Mouse (Mus musculus) neural tube, embryonic 10.5 days (tissue): Measurements from ENCODE around the gene Jakmip3.

ENCODE experiments used
- DNase-seq: peaks from one replicate; pipeline ENCODE4 v3.0.0-alpha.2; 2017; ENCODE audit warnings: low spot score; ENCODE audit errors: extremely low spot score

Gene Jakmip3

GRCm38 (mm10) chr7:139027136-139027535 lies 86.6 kb downstream of the Jakmip3 start:
- no peak for DNase-seq

DNA sequence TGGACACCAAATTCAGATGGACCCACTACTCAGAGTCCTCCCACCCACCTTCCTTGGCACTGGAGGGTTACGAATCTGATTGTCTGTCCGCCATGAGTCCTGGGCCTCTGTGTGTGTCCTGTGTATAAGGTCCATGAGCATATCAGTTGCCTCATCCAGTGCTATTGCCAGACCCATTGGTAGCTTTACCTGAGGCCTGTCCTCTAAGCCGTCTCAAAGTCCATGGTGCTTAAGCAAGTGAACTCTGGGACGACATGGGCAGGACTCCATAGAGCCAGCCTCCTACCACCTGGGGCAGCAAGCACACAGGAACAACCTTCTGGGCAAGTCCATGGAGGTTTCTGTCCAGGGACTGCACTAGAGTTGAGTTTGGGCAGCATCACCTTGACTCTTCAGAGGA lies 90.7 kb downstream of the Jakmip3 start:
- DNase-seq: no peak

GRCm38 (mm10) chr7:139063406-139063805 lies 122.9 kb downstream of the Jakmip3 start:
- DNase-seq: no peak

DNA sequence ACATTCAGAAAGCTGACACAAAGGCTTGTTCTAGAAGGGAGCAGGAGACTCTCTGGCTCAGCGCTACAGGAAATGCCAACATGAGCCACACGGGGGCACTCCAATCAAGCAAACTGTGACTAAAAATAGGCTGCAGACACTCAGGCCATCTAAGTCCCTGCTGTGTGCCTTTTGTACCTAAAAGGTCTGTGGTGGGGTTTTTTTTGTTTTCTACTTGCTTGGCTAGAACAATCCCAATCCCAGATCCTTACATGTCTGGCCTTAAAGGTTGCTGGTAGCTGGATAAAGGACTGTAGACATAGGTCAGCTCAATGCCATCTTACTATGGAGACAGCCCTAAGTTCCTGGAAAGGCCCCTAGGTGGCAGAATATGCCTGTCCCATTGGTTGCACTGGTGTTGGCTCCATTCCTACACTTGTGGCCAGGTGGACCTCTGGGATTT lies 127.7 kb downstream of the Jakmip3 start:
- DNase-seq: peak; percentile 88

GRCm38 (mm10) chr7:139074189-139074588 lies 133.7 kb downstream of the Jakmip3 start:
- DNase-seq: peak; percentile 31

- DNase-seq: peak; percentile 55
These were observed 134.7 kb downstream of the Jakmip3 start for GRCm38 (mm10) chr7:139075054-139075794.

GRCm38 (mm10) chr7:139077283-139077682 lies 136.8 kb downstream of the Jakmip3 start:
- DNase-seq: peak; percentile 44

GRCm38 (mm10) chr7:139078181-139078580 lies 137.7 kb downstream of the Jakmip3 start:
- no peak for DNase-seq

DNA sequence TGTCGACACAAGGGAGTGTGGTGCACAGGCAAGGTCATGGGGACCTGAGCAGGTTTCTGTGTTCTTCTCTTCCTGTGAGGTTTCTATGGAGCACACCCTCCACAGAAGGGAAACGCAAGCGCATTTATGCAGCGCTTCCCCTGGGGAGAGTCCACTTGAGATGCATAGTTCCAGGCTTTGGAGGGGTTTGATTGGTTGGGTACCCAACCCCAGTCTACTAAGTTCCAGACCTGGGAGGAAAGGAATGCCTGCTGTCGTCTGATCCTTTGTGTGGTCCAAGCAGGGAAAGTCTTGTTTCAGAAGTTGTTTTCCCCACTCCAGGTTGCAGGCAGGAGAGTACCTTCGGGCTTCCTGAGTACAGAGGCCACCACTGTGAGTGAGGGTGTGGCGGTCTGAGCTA lies 138.6 kb downstream of the Jakmip3 start:
- no peak for DNase-seq

GRCm38 (mm10) chr7:139080714-139081113 lies 140.2 kb downstream of the Jakmip3 start:
- no peak for DNase-seq

GRCm38 (mm10) chr7:139081158-139081557 lies 140.6 kb downstream of the Jakmip3 start:
- no peak for DNase-seq

GRCm38 (mm10) chr7:139082281-139082680 lies 141.8 kb downstream of the Jakmip3 start:
- DNase-seq: no peak

DNA sequence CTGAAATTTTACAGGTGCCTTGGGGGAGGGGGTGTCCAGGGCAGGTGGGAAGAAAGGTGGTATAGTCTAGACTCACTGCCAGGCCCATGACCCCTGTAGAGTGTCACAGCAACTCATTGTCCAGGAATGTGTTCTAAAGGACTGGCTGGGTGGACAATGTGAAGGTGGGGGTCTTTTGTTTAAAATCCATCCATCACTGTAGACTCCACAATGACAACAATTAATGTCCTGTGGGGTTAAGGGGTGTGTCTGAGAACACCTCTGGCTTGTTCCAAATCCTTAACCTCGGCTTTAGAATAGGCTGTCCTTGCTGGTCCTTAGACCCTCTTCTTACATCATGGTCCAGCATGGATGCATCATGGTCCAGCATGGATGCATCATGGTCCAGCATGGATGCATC lies 143.8 kb downstream of the Jakmip3 start:
- DNase-seq: no peak

GRCm38 (mm10) chr7:139085629-139086194 lies 145.2 kb downstream of the Jakmip3 start, which contains the start of gene Dpysl4:
Gene Dpysl4, plus strand, starts transcription at chr7:139086001.
- no peak for DNase-seq

DNA sequence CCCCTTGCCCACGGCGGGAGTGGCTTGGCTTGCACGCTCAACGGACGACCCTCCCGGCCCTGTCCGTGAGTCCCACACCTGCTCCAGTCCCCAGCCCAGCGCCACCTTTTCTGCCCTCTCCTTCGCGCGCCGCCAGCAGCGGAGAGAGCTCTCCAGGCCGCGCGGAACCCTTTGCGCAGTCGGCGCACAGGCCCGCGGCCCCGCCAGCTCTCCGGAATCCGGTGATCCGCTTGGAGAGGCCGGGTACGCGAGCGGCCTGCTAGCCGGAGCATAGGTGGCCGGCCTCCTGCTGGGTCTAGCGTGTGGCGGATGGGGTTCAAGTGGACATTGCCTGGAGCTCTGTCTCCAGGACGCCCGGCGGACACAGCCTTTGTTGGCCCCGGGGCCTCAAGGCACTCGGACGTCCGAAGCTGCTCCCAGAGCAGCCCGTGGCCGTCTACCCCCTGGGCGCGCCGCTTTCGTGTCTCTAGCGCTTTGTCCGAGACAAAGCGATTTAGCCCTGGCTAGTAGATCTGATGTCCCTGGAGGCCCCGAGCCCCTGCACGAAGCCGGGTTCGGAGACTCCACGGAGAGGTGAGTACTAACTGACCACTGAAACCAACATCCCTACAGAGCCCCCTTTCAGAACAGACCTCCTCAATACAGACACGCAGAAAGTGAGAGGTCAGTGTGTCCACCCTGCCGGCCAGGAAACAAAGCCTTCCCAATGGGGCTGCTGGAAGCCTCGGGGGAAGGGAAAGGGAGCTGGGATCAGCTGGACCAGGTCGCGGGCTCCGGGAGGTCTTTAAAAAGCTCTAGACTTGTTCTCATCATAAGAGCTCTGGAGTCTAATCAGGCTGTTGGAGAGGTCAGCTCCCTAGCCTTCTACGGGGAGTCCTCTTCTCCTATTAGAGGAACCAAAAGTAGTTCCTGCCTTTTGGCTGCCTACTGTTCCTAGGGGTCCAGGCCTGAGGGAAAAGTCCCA lies 145.9 kb downstream of the Jakmip3 start:
- peak; percentile 84 for DNase-seq

- DNase-seq: no peak
These were observed 147.3 kb downstream of the Jakmip3 start for GRCm38 (mm10) chr7:139087801-139088200.

DNA sequence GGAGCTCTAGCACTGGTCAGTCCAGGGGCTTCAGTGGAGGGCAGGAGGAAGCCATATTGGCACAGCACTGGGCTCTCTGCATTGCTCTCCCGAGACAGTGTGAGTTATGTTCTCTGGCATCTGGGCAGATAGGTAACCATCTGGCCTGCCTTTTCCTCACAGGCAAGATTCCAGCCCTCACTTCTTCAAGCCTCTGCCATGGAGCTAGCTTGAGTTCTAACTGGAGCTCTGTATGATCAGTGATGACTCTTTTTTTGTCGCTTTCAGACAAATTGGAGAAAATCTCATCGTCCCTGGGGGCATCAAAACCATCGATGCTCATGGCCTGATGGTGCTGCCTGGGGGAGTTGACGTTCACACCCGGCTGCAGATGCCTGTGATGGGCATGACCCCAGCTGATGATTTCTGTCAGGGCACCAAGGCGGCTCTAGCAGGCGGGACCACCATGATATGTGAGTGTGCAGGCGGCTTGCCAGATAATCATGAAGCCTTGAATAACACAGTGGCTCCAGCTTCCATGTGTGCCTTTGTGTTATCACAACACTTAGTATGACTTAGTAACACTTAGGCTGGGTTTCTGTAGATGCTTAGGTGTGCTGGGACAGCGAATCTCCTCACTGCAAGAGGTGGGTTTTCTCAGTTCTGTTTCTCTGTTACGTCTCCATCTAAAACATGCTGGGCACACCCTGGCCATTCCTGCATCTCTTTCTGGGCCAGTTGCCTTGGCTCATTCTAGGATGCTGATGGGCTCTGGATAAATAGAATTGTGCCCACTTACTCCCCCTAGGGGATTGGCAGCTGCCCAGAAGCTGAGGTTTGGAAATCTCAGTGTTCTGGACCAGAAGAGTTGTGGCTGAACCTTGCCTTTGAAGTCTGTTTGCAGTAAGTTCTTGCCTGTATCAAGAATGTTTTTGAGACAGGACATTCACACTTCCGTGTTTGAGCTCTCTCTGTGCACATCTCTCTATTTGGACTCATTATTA lies 149.7 kb downstream of the Jakmip3 start:
- no peak for DNase-seq

DNA sequence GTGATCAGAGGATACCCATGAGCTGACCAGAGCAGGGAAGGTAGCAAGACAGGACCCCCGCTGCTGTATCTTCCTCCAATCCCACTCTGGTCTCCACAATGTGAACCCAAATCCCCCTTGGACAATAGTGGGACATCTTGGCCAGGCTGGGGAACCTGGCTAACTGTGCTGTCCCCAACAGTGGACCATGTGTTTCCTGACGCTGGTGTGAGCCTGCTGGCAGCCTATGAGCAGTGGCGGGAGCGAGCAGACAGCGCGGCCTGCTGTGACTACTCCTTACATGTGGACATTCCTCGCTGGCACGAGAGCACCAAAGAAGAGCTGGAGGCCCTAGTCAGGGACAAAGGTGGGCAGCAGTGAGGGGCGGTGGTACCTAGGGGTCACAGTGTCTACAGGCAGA lies 151.2 kb downstream of the Jakmip3 start:
- no peak for DNase-seq

GRCm38 (mm10) chr7:139092676-139093075 lies 152.1 kb downstream of the Jakmip3 start:
- no peak for DNase-seq

DNA sequence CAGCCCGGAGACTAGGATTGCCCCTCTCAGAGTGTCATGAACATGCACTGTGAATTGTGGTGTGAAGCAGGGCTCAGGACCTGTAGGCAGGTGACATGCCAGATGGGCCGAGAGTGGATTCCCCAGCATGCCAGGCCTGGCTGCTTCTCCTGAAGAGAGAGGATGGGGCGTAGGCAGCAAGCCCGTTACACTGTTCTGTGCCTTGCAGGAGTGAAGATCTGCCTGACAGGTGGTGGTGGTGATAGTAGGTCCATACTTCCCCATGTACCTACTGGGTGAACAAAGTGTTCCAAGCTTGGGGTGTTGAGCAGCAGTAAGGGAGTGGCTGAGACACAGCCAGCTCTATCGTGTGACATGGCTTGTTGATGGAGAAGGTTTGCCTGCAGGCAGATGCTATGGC lies 152.6 kb downstream of the Jakmip3 start:
- no peak for DNase-seq

GRCm38 (mm10) chr7:139093781-139094180 lies 153.3 kb downstream of the Jakmip3 start:
- no peak for DNase-seq
